Mouse (Mus musculus) E14TG2a.4 (cell line): ENCODE data around the gene Angel2.

ENCODE experiments used
- H3K27me3 ChIP-seq: 2 replicates; pipeline ENCODE4 v1.6.1; 2014; ENCODE audit warnings: low read length, control low read depth; ENCODE audit not compliant: insufficient read depth
- H3K36me3 ChIP-seq: 2 replicates; pipeline ENCODE4 v1.6.1; 2014; ENCODE audit warnings: low read length, control low read depth; ENCODE audit not compliant: insufficient read depth
- H3K4me1 ChIP-seq: replicated peaks from 2 replicates; pipeline ENCODE4 v1.6.1; 2014; ENCODE audit warnings: low read depth, low read length, control low read depth
- H3K4me3 ChIP-seq: replicated peaks from 2 replicates; pipeline ENCODE4 v1.5.1; 2014; ENCODE audit warnings: mild to moderate bottlenecking, low read length
- H3K9me3 ChIP-seq: 2 replicates; pipeline ENCODE4 v1.6.1; 2014; ENCODE audit warnings: low read length, control low read depth
- CTCF ChIP-seq: conservative IDR thresholded peaks from 2 replicates; pipeline ENCODE4 v1.5.1; 2014; ENCODE audit warnings: low read length
- NANOG ChIP-seq: IDR thresholded peaks from 2 replicates; pipeline ENCODE4 v1.6.1; 2014; ENCODE audit warnings: borderline replicate concordance, low read length, mixed read lengths
- POU5F1 ChIP-seq: IDR thresholded peaks from 2 replicates; pipeline ENCODE4 v1.6.1; 2014; ENCODE audit warnings: low read length, borderline replicate concordance

Gene Angel2

DNA sequence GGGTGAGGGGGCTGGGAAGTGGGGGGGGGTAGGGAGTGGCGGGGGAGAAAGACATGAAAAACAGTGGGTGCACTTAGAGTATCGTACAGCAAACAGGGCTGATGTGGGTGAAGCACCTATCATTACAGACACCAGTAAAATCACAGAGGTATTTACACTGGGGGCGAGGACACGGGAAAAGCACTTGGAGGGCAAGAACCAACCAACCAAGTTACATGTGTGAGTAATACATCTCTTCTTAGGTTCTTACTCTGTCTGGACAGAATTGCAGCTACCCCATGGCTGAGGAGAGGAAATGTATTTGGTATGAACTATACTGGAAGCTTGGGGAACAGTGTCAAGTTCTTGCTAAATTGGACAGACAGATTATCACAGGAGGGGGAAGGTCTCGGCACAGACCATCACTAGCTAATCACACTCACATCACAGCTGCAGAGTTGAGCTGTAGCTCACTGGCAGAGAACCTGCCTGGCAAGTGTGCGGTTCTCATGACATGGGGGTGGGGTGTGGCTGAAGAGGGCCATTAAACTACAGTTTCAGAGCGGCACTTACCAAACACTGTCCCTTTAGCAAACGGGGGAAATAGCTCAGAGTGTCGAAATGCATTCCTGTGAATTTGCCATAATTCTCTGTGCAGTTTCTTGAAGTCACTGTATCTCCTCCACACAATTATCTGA is 25.9 kb upstream of the Angel2 start:
- no peak for TF ChIP-seq POU5F1
- no peak for TF ChIP-seq NANOG
- TF ChIP-seq CTCF: no peak
- peaks cover 60% of the 10 kb centered on the region for H3K36me3 ChIP-seq
- no peaks in the 10 kb centered on the region for H3K4me1 ChIP-seq
- H3K4me3 ChIP-seq: no peak overlapping the region
- no peaks in the 10 kb centered on the region for H3K27me3 ChIP-seq
- H3K9me3 ChIP-seq: no peaks in the 10 kb centered on the region

DNA sequence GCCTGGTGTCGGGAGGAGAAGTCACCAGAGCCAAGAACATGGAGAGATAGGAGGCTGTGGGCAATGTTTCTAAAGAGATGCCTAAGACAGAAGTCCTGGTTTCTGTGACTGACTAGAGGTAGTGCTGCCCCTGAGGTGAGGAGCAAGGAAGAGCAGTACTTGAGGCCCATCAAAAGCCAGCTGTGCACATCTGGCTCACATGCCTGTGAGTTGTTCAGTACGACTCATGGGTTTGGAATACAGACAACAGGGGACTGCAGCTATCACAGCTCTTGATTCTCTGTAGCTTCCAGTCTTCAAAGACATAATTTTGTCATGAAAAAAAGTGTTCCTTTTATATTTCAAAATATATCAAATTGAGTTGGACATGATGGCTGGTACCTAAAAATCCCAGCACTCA is 23.8 kb upstream of the Angel2 start:
- Histone ChIP-seq H3K27me3 (no peaks in the 10 kb centered on the region), H3K36me3 (peaks cover 56% of the 10 kb centered on the region), H3K4me1 (0 out of 2 replicates have a peak, but pooled peaks cover 6% of the 10 kb centered on the region), H3K9me3 (no peaks in the 10 kb centered on the region), H3K4me3 (no peak overlapping the region)
- TF ChIP-seq CTCF: no peak
- no peak; the same call in 1 of the 2 replicates for TF ChIP-seq NANOG
- TF ChIP-seq POU5F1: no peak

DNA sequence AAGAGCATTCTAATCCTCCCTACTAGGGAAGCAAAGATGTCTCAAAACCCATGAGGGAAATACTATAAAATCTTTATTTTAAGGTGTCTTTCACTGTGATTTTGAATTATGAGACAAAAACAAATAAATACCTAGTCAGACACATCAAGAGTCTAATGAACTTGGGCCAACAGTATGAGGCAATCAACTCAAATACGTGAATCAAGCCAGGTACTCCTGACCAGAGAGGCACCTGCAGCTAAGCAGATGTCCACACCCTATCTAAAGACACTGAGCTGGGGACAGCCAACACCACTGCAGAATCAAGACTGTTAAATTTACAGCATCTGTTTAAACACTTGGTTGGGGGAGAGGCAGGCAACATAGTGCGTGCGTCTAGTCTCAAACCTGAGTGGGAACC is 20.8 kb upstream of the Angel2 start:
- H3K4me3 ChIP-seq: no peak overlapping the region
- no peaks in the 10 kb centered on the region for H3K27me3 ChIP-seq
- TF ChIP-seq POU5F1 (no peak), CTCF (no peak), NANOG (no peak)
- no peaks in the 10 kb centered on the region for H3K9me3 ChIP-seq
- H3K36me3 ChIP-seq: peaks cover 33% of the 10 kb centered on the region
- 0 out of 2 replicates have a peak, but pooled peaks cover 6% of the 10 kb centered on the region for H3K4me1 ChIP-seq

- no peak overlapping the region for H3K4me3 ChIP-seq
- no peaks in the 10 kb centered on the region for H3K9me3 ChIP-seq
- H3K4me1 ChIP-seq: peaks cover 10% of the 10 kb centered on the region; the same call in 1 of the 2 replicates
- H3K27me3 ChIP-seq: no peaks in the 10 kb centered on the region
- H3K36me3 ChIP-seq: peaks cover 29% of the 10 kb centered on the region
- TF ChIP-seq NANOG: no peak
- no peak for TF ChIP-seq CTCF
These were observed 20.2 kb upstream of the Angel2 start for GRCm38 (mm10) chr1:190904714-190905113.

DNA sequence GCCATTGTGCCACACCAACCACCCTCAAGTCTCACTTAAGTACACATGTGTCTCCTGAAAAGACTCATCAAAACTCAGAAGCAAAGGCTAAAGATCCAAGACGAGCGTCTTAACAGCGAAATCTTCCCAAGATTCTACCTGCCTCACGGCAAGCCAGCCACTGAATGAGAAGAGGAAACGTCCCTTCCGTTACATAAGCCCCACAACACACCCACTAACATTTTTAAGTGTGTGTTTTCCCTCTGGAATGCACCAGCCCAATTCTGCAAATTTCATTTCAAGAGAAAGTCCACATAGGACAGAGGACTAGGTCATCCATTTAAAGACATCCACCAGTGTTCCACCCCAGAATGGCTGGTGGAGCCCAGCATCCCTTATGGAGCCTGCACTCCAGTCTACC is 14.1 kb upstream of the Angel2 start:
- Histone ChIP-seq H3K9me3 (no peaks in the 10 kb centered on the region), H3K4me1 (peaks cover 33% of the 10 kb centered on the region), H3K27me3 (no peaks in the 10 kb centered on the region), H3K4me3 (peak overlapping the region; percentile 93), H3K36me3 (no peaks in the 10 kb centered on the region)
- TF ChIP-seq CTCF: no peak
- no peak for TF ChIP-seq NANOG
- no peak for TF ChIP-seq POU5F1

DNA sequence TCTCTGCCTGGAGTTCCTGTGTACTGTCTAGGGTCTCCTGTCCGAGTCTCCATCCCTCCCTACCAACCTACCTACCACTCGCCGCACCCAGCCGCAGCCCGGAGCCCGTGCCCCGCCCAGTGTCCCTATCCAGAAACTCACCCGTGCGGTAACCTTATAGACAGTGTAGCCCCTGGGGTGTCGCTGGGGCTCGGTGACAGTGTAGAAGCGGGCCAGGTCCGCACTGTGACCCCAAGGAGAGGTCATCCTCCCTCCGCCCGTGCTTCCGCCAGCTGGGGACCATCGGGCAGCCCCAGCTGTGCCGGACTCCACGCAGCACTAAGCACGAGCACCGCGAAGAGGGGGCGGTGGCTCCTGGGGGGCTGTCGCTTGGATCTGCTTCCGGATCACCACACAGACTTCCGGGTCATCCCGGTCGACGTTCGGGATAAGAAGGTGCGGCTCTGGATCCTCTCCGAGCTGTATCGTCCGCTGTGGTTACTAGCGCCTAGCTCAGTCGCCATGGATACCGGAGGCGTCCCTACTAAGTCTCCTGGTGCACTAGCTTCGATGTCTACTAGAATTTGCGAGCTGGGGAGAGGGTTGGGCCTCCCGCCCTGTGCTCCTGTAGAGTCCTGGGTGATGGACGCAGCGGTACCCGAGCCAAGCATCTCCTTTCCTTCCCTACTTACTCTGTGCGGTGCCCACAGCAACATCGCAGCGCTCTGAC is 13.3 kb upstream of the Angel2 start, which contains the start of gene Rps6kc1:
Rps6kc1 (minus strand) TSS at position 356 of the 709 bp plus-strand sequence.
- TF ChIP-seq NANOG (no peak), CTCF (no peak), POU5F1 (no peak)
- no peaks in the 10 kb centered on the region for H3K36me3 ChIP-seq
- H3K4me1 ChIP-seq: peaks cover 30% of the 10 kb centered on the region
- no peaks in the 10 kb centered on the region for H3K27me3 ChIP-seq
- H3K4me3 ChIP-seq: peak within 1 kb of the TSS; percentile 93
- H3K9me3 ChIP-seq: no peaks in the 10 kb centered on the region

- Histone ChIP-seq H3K27me3 (no peaks in the 10 kb centered on the region), H3K4me1 (peaks cover 30% of the 10 kb centered on the region), H3K9me3 (no peaks in the 10 kb centered on the region), H3K36me3 (no peaks in the 10 kb centered on the region), H3K4me3 (peak overlapping the region; percentile 93; the same call in 1 of the 2 replicates)
- TF ChIP-seq CTCF: no peak
- TF ChIP-seq POU5F1: no peak
These were observed 12.3 kb upstream of the Angel2 start for GRCm38 (mm10) chr1:190912623-190913022.

DNA sequence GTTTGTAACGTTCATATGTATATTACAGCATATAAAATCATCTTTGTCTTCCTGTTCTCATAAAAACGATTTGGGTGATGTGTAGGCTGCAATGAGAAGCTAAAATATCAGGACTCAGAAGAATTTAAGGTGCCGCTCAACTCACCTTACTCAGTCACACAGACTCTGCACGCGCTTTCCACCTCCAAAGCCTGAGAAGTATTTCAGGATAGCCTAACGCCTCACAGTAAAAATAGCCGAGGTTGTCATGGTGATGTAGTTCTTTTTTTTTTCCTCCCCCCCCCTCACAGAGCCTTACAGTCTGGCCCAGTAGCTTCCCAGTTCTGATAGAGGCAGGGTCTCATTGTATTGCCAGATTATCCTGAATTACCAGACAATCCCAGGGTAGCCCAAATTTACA is 6.0 kb upstream of the Angel2 start:
- no peaks in the 10 kb centered on the region for H3K9me3 ChIP-seq
- H3K36me3 ChIP-seq: no peaks in the 10 kb centered on the region
- H3K27me3 ChIP-seq: no peaks in the 10 kb centered on the region
- TF ChIP-seq NANOG (no peak), CTCF (no peak), POU5F1 (no peak)
- H3K4me1 ChIP-seq: peaks cover 25% of the 10 kb centered on the region
- no peak overlapping the region for H3K4me3 ChIP-seq
